Mouse (Mus musculus) neural tube, embryonic 13.5 days (tissue): Measurements from ENCODE around the gene Actr2. TPM values are rescaled to one million over a fixed set of nuclear protein-coding genes. Genes with fewer than 3 reads are reported as not detected.
"Not testable (repeated sequence)": the region's sequence is repeated elsewhere in the genome, so short reads cannot be mapped to it uniquely, and the experiment has no call there.

Source experiments
- ATAC-seq: fragments of 200-750 bp; cut with Nextera tagmentation; 2 replicates; pipeline ENCODE4 v1.8.0; 2017; ENCODE audit warnings: low read depth, mild to moderate bottlenecking, moderate TSS enrichment, moderate library complexity
- H3K27ac ChIP-seq: fragments of 300-500 bp; sonication (generic); replicated peaks from 2 replicates; pipeline ENCODE4 v1.5.1; 2015; ENCODE audit warnings: moderate library complexity, mild to moderate bottlenecking, inconsistent platforms
- H3K27me3 ChIP-seq: fragments of 300-500 bp; sonication (generic); 2 replicates; pipeline ENCODE4 v1.6.1; 2015; ENCODE audit warnings: mild to moderate bottlenecking, inconsistent platforms
- H3K36me3 ChIP-seq: fragments of 300-500 bp; sonication (generic); 2 replicates; pipeline ENCODE4 v1.6.1; 2015; ENCODE audit warnings: mild to moderate bottlenecking, inconsistent platforms
- H3K4me1 ChIP-seq: fragments of 300-500 bp; sonication (generic); replicated peaks from 2 replicates; pipeline ENCODE4 v1.6.1; 2015; ENCODE audit warnings: inconsistent platforms
- H3K4me2 ChIP-seq: fragments of 300-500 bp; sonication (generic); 2 replicates; pipeline ENCODE4 v1.6.1; 2015; ENCODE audit warnings: inconsistent platforms, mild to moderate bottlenecking, moderate library complexity
- H3K4me3 ChIP-seq: fragments of 300-500 bp; sonication (generic); 2 replicates; pipeline ENCODE4 v1.5.1; 2015; ENCODE audit warnings: mild to moderate bottlenecking, inconsistent platforms
- H3K9ac ChIP-seq: fragments of 300-500 bp; sonication (generic); 2 replicates; pipeline ENCODE4 v1.6.1; 2015; ENCODE audit warnings: moderate library complexity, mild to moderate bottlenecking, inconsistent platforms
- H3K9me3 ChIP-seq: fragments of 300-500 bp; sonication (generic); 2 replicates; pipeline ENCODE4 v1.6.1; 2016; ENCODE audit warnings: inconsistent platforms
- WGBS: fragments of 180-500 bp; shearing (Covaris S2); methylation state at CpG from one replicate; pipeline ENCODE4 v1.1.7; 2015; 5-methylcytosine and 5-hydroxymethylcytosine counted together
- polyA plus RNA-seq: library from polyadenylated mRNA; unstranded; fragments of >200 nt; fragmentation: Nextera tagmentation; extraction: Ambion mirVana; gene quantifications from 2 replicates; pipeline ENCODE4 v1.2.1, GENCODE M21; 2015

Actr2 gene
- polyA plus RNA-seq, 1 experiment from 2014 or later = 159 TPM

DNA sequence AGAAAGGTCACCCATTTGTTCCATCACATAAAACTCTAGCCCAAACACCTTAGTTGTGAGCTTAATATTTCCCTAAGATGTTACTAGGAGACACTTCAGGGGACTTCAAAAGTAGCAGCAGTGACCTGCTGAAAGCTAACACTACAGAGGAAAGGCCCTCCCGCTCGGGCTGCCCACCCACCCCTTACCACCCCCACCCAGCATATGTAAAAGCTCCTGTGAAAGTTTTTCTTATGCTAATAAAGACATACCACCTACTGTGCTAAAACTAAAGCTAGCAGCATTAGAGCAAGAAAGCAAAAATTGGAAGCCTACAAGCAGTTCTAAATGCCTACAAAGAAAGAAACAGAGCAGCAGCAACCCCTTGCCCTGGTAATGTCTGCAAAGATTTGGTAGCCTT, 48.6 kb downstream of the Actr2 start:
- not testable (repeated sequence) for H3K9me3 ChIP-seq, H3K27ac ChIP-seq, H3K4me3 ChIP-seq, H3K27me3 ChIP-seq, H3K4me2 ChIP-seq, H3K9ac ChIP-seq, ATAC-seq
- Histone ChIP-seq H3K36me3 (peaks cover 50% of the 10 kb centered on the region), H3K4me1 (peaks cover 18% of the 10 kb centered on the region)
- 24% methylated on average over 2 of the region's 2 CpGs for WGBS

DNA sequence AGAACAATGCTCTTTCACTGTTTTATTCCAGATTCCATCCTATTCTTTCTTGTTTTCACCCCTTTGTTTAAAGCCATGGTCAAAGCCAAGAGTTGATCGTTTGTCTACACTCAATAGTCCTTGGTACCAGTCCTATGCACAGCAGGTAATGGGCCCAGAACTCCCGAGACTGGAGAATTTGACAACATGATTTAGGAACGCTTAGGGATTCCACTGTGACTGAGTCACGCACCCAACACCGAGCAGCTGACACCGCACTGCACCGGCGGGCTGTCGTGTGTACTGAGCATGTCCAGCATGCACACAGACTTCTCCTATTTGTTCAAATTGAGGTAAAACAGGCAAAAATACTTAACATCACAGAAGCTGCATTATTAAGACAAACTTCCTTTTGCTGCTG, 49.9 kb downstream of the Actr2 start:
- H3K9me3 ChIP-seq, ATAC-seq, H3K4me3 ChIP-seq, H3K27ac ChIP-seq, H3K27me3 ChIP-seq, H3K9ac ChIP-seq, H3K4me2 ChIP-seq: not testable (repeated sequence)
- WGBS = 57% methylated on average over 9 of the region's 9 CpGs
- H3K36me3 ChIP-seq = peaks cover 52% of the 10 kb centered on the region
- H3K4me1 ChIP-seq = peaks cover 18% of the 10 kb centered on the region

DNA sequence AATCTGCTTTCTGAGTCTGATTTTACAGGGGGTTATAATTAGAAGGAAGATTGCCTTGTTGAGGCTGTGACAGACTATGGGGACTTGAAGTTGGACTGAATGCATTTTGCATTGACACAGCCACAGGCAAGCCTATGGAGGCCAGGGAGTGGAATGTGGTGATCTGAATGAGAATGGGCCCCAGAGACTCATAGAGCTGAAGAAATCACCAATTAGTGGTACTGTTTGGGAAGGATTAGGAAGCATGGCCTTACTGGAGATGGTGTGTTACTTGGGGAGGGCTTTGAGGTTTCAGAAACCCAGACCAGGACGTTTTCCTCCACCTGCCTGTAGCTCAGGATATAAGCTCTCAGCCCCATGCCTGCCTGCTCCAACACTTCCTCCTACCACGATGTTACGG, 53.0 kb downstream of the Actr2 start:
- H3K4me3 ChIP-seq = no peak overlapping the region
- WGBS = 85% methylated on average over 3 of the region's 3 CpGs
- no peak overlapping the region for H3K4me2 ChIP-seq
- peaks cover 10% of the 10 kb centered on the region for H3K4me1 ChIP-seq
- ATAC-seq = no peak
- peaks cover 60% of the 10 kb centered on the region for H3K36me3 ChIP-seq
- H3K9me3 ChIP-seq = no peaks in the 10 kb centered on the region
- H3K27me3 ChIP-seq = no peaks in the 10 kb centered on the region
- no peak overlapping the region for H3K9ac ChIP-seq
- no peak overlapping the region for H3K27ac ChIP-seq

DNA sequence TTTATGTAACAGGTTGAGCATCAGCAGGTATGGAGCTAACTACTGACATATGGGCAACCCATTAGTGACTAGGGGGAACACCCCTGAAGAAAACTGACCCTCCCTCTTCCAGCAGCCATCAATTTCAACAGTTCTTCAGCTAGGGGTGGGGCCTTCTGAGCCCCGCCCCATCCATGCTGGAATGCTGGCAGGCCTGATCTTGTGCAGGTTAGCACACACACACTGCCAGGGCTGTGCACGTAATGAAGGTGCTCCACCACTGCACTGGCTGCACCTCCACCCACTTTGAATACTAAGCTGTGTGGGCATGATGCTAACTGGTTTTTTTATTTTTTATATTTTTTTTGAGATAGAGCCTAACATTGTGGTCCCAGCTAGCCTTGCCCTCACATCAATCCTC, 55.3 kb downstream of the Actr2 start:
- no peak overlapping the region for H3K27ac ChIP-seq
- peaks cover 56% of the 10 kb centered on the region for H3K36me3 ChIP-seq
- H3K9ac ChIP-seq = no peak overlapping the region
- no peak overlapping the region for H3K4me2 ChIP-seq
- no peak for ATAC-seq
- 92% methylated on average over 2 of the region's 2 CpGs for WGBS
- no peaks in the 10 kb centered on the region for H3K27me3 ChIP-seq
- H3K4me1 ChIP-seq = peaks cover 20% of the 10 kb centered on the region
- H3K4me3 ChIP-seq = no peak overlapping the region
- H3K9me3 ChIP-seq = no peaks in the 10 kb centered on the region

DNA sequence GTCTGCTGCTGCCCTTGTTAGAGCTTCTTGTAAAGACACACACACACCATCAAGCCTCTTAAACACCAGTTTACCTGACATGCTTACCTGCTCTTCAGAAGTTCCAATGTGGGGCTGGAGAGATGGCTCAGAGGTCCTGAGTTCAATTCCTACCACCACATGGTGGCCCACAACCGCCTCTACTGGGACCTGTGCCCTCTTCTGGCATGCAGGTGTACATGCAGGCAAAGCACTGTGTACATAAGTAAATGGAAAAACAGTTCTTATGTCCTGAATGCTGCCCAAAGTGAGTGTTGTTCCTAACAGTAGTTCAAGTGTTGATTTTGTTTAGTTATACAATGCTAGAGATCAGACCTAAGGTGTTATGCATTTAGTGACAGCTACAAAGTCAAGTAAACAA, 56.5 kb downstream of the Actr2 start:
- Histone ChIP-seq H3K36me3 (peaks cover 51% of the 10 kb centered on the region), H3K4me3 (no peak overlapping the region), H3K4me1 (peaks cover 20% of the 10 kb centered on the region), H3K9me3 (no peaks in the 10 kb centered on the region), H3K4me2 (no peak overlapping the region), H3K9ac (no peak overlapping the region), H3K27ac (no peak overlapping the region), H3K27me3 (no peaks in the 10 kb centered on the region)
- no peak for ATAC-seq
- WGBS = 94% methylated on average over 1 of the region's 1 CpGs

DNA sequence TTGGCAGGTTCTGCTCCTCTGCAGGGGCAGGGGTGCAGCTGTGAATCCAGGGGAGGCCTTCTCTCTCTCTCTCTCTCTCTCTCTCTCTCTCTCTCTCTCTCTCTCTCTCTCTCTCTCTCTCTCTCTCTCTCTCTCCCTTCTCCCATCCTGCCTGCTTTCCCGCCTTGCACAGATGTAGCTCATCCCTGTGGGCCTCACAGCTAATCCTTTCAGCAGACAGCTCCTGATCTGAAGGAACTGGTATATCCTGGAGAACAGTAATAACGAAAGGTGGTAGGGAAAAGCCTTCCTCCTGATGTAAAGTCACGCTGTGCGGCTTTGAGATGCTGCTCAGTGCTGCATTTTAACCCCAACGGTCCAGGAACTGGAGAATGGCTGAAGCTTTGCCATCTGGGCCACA, 58.1 kb downstream of the Actr2 start:
- Histone ChIP-seq H3K9ac (no peak overlapping the region), H3K4me1 (peaks cover 20% of the 10 kb centered on the region), H3K9me3 (no peaks in the 10 kb centered on the region), H3K4me3 (no peak overlapping the region), H3K27ac (peak overlapping the region; percentile 43), H3K4me2 (no peak overlapping the region), H3K27me3 (no peaks in the 10 kb centered on the region), H3K36me3 (peaks cover 40% of the 10 kb centered on the region)
- ATAC-seq = no peak
- 43% methylated on average over 5 of the region's 5 CpGs for WGBS

DNA sequence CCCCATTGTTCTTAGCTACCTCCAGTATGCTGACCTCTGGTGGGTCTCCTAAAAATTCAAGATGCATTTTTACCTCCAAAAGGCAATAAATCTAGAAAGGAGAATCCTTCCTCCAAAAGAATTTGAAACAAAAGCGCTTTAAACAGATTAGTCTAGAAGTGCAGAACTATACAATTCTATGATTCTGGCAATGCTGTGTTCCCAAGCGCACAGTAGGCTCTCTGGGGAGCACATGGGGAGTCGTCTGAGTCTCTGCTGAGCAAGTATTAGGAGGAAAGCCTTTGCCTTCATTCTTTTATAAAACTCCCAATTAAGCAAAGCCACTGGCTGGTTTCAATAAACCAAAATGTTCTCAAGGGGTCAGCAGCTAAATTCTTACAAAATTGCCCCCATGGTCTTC, 58.8 kb downstream of the Actr2 start:
- H3K4me3 ChIP-seq = no peak overlapping the region
- H3K27ac ChIP-seq = peak overlapping the region; percentile 43; the same call in 1 of the 2 replicates
- peaks cover 33% of the 10 kb centered on the region for H3K36me3 ChIP-seq
- no peaks in the 10 kb centered on the region for H3K9me3 ChIP-seq
- ATAC-seq = no peak
- no peak overlapping the region for H3K9ac ChIP-seq
- no peak overlapping the region for H3K4me2 ChIP-seq
- peaks cover 20% of the 10 kb centered on the region for H3K4me1 ChIP-seq
- no peaks in the 10 kb centered on the region for H3K27me3 ChIP-seq
- WGBS = 80% methylated on average over 3 of the region's 3 CpGs

DNA sequence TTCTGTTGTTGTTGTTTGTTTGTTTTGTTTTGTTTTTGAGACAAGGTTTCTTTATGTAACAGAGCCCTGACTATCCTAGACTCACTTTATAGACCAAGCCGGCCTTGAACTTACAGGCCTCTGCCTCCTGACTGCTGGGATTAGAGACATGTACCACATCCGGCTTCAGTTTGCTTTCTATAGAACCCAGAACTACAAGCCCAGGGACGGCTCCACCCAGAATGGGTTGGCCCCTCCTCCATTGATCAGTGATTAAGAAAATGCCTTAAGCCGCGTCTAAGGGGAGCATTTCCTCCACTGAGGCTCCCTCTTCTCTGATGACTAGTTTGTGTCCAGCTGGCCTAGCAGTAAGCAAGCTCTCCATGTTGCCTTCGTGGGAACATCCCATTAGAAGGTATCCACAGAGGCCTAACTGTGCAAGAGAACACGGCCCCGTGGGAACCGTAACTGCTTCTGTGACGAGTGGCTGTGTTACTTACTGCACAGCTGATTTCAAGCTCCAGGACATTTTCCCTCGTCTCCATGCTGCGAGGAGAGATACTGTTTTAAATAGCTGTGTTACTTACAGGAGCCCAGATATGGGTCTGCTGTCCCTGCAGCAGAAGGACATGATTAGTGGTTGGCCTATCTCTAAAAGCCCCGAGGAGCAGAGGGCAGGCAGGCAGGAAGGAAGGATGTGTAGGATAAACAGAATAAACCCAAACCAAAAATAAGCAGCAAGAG, 59.7 kb downstream of the Actr2 start:
- 54% methylated on average over 13 of the region's 13 CpGs for WGBS
- Histone ChIP-seq H3K36me3 (peaks cover 25% of the 10 kb centered on the region), H3K9me3 (no peaks in the 10 kb centered on the region), H3K27me3 (no peaks in the 10 kb centered on the region), H3K27ac (peak overlapping the region; percentile 69), H3K9ac (peak overlapping the region; percentile 26; the same call in 1 of the 2 replicates), H3K4me1 (peaks cover 20% of the 10 kb centered on the region), H3K4me3 (no peak overlapping the region), H3K4me2 (no peak overlapping the region)
- ATAC-seq = peak; percentile 63; the same call in 1 of the 2 replicates

DNA sequence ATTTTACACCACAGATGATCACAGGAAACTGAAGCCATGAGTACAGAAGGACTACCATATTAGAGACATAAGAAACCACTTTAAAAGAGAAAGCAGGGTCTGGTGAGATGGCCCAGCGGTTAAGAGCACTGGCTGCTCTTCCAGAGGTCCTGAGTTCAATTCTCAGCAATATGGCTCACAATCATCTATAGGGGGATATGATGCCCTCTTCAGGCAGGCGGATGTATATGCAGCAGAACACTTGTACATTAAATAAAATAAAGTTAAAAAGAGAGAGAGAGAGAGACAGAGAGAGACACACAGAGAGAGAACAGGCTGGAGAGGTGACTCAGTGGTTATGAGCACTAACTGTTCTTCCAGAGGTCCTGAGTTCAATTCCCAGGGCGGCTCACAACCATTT, 67.1 kb downstream of the Actr2 start:
- Histone ChIP-seq H3K9ac (no peak overlapping the region), H3K27ac (no peak overlapping the region), H3K36me3 (0 out of 2 replicates have a peak, but pooled peaks cover 4% of the 10 kb centered on the region), H3K4me1 (peaks cover 24% of the 10 kb centered on the region), H3K27me3 (no peaks in the 10 kb centered on the region), H3K4me3 (no peak overlapping the region), H3K9me3 (no peaks in the 10 kb centered on the region), H3K4me2 (no peak overlapping the region)
- no peak for ATAC-seq
- WGBS = 64% methylated on average over 3 of the region's 3 CpGs

DNA sequence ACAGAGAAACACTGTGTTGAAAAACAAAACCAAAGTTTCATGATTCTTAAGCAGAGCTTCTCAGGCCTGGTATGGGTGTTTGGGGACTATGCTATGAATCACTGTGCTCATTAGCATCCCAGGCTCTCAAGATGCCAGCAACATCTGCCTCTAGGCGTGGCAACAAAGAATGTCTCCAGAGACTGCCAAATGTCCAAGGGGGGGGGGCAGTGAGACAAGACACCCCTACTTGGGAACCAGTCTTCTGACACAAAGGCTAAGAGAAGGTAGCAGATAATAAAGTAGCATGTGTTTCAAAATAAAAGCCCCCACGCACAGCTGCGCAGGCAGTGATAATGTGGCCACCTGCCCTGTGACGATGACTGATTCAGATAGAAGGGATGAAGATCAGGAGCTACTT, 69.5 kb downstream of the Actr2 start:
- Histone ChIP-seq H3K4me2 (no peak overlapping the region), H3K27ac (no peak overlapping the region), H3K9me3 (no peaks in the 10 kb centered on the region), H3K9ac (no peak overlapping the region), H3K27me3 (no peaks in the 10 kb centered on the region), H3K36me3 (no peaks in the 10 kb centered on the region), H3K4me1 (peaks cover 35% of the 10 kb centered on the region), H3K4me3 (no peak overlapping the region)
- ATAC-seq = no peak
- 50% methylated on average over 4 of the region's 4 CpGs for WGBS

DNA sequence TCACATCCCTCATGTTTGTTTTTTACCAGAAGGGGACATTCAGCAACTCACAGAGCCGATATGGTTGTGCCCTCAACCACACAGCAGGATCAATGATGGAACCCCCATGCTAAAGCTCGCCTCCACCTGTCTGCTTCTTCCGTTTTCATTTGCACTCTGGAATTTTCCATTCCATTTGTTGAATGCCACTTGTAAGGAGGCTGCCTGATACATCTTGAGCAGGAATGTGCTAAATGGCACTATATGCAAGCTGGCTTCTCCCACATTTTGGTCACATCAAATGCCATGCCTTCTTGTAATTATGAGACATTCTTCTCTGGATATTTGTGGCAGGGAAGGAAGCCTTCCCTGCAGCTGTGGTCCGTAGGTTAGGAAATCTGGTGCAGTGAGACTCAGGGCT, 70.6 kb downstream of the Actr2 start:
- 75% methylated on average over 4 of the region's 4 CpGs for WGBS

DNA sequence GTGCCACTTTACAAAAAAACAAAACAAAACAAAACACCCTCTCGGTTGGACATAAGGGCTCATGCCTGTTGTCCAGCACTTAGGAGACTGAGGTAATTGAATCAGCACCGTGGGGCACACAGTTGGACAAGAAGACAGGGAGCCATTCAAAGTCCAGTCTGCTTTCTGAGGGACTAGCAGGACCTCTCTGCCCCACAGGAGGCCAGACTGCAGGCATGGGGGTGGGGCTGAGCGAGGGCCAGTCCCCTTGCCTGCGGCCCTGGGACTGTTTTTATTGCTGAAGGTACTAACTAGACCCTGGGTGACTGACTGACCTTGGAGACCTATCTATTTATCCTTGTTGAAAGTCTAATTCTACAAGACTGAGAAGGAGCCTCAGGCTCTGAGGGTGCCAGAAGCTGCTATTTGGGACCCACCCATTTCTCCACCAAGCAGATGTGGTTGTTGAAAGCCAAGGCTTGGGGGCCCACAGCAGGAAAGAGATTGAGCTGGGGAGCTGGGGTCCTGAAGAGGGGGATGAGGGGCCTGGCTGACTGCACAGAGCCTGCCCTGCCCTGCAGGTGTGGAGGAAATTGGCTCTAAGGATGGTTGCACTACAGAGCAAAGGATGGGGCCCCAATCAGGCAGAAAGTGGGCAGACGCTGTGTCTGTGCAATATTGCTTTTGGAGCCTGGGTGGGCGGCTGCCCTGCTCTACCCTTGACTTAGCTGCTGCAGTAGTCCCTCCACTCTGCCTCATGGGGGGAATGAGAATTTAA, 71.4 kb downstream of the Actr2 start:
- WGBS = 18% methylated on average over 6 of the region's 6 CpGs

More for the DNA sequence above, 70.6 kb downstream of the Actr2 start:
- Histone ChIP-seq H3K9ac (no peak overlapping the region), H3K9me3 (no peaks in the 10 kb centered on the region), H3K27me3 (no peaks in the 10 kb centered on the region), H3K36me3 (no peaks in the 10 kb centered on the region), H3K4me1 (peaks cover 38% of the 10 kb centered on the region), H3K27ac (no peak overlapping the region), H3K4me3 (no peak overlapping the region), H3K4me2 (no peak overlapping the region)
- no peak for ATAC-seq

More for the DNA sequence above, 71.4 kb downstream of the Actr2 start:
- no peaks in the 10 kb centered on the region for H3K9me3 ChIP-seq
- peaks cover 38% of the 10 kb centered on the region for H3K4me1 ChIP-seq
- ATAC-seq = no peak
- H3K27me3 ChIP-seq = no peaks in the 10 kb centered on the region
- H3K4me2 ChIP-seq = no peak overlapping the region
- H3K9ac ChIP-seq = 0 out of 2 replicates have a peak overlapping the region, but pooled peaks have one; percentile 5
- H3K36me3 ChIP-seq = no peaks in the 10 kb centered on the region
- H3K4me3 ChIP-seq = no peak overlapping the region
- H3K27ac ChIP-seq = no peak overlapping the region
